Comparison of ENCODE assay signal across 8 mouse cellular contexts in the genomic region with DNA sequence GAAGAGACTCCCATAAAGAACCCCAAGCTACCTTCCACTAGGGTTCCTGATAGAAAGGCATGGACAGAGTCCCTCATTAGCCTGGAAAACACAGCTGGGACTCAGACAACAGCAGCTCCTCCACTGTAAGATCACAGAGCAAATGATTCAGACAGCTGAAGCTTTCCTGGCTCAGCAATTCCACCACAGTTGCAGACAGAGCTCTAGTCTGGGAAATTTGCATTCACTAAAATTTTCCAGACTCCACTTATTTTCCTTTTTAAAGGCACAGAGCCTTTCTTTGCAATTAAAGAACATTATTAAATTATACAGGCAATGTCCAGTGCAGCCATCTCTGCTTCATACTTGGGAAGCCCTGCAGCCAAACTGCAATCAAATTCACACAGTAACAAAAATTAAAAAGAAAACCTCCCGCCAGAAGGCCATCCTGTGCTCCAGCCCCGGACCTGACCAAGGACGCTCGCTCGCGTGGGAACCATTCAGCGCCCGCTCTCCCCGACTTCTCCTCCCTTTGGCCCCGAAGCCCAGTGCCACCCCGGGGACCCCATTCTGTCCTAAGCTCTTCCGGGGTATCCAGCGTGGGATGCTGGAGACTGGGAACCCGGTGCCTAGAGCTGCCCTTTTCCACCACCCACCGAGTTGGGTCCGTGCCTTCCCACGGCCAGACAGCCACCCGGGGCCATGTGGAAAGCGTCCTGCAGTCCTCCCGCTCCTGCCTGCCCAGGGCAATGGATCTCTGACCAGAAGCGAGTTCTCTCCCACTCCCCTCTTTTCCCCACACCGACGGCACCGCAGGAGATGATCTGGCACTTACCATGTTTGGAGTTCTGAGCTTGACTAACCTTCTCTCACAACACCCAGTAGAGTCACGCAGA. TPM values are rescaled to one million over a fixed set of nuclear protein-coding genes. Genes with fewer than 3 reads are reported as not detected.
DNase-seq lines count a peak whose midpoint lies in the region; ATAC-seq and TF ChIP-seq lines count a peak whose summit lies in the region.
"Not testable (repeated sequence)": the region's sequence is repeated elsewhere in the genome, so short reads cannot be mapped to it uniquely, and the experiment has no call there.

No protein-coding gene starts in this region.

- TF ChIP-seq CTCF in E14TG2a.4 (conservative IDR thresholded peaks at IDR 0.05; ENCODE audit: low read length); small intestine, adult 2 months (IDR thresholded peaks at IDR 0.05; ENCODE audit: extremely low read depth, insufficient read length, insufficient replicate concordance, low read depth, low read length): not testable (repeated sequence)

- not testable (repeated sequence) for H3K27me3 ChIP-seq in E14TG2a.4 (ENCODE audit: insufficient read depth, low read length); forebrain, embryonic 12.5 days; heart, embryonic 15.5 days; limb, embryonic 15.5 days; midbrain, embryonic 12.5 days; small intestine, adult 2 months (ENCODE audit: control insufficient read depth, insufficient read depth, low read length)

- not testable (repeated sequence) for H3K4me1 ChIP-seq in E14TG2a.4 (replicated peaks; ENCODE audit: low read depth, low read length); forebrain, embryonic 12.5 days; heart, embryonic 15.5 days (replicated peaks); limb, embryonic 15.5 days; midbrain, embryonic 12.5 days; small intestine, adult 2 months (ENCODE audit: control insufficient read depth, insufficient read depth, insufficient read length, low read length)

- DNase-seq in cerebellum, adult 8-10 months: peak; percentile 34
- peak; percentile 59 for DNase-seq in kidney, adult 9 months

- 7% methylated on average over 25 of the region's 25 CpGs for WGBS in forebrain, embryonic 12.5 days
- WGBS in heart, embryonic 15.5 days: 5% methylated on average over 25 of the region's 25 CpGs
- 3% methylated on average over 25 of the region's 25 CpGs for WGBS in limb, embryonic 15.5 days
- WGBS in midbrain, embryonic 12.5 days: 5% methylated on average over 25 of the region's 25 CpGs
- WGBS in small intestine, adult 2 months: 2% methylated on average over 25 of the region's 25 CpGs

- not testable (repeated sequence) for H3K36me3 ChIP-seq in E14TG2a.4 (ENCODE audit: insufficient read depth, low read length); forebrain, embryonic 12.5 days (replicated peaks); heart, embryonic 15.5 days; limb, embryonic 15.5 days; midbrain, embryonic 12.5 days; small intestine, adult 2 months (ENCODE audit: control insufficient read depth, insufficient read depth, low read length)

- peak overlapping the region; percentile 46 for H3K4me2 ChIP-seq in forebrain, embryonic 12.5 days
- peak overlapping the region; percentile 55 for H3K4me2 ChIP-seq in heart, embryonic 15.5 days
- H3K4me2 ChIP-seq in limb, embryonic 15.5 days: peak overlapping the region; percentile 40
- H3K4me2 ChIP-seq in midbrain, embryonic 12.5 days (replicated peaks): peak overlapping the region; percentile 46

- peak overlapping the region; percentile 50 for H3K9ac ChIP-seq in forebrain, embryonic 12.5 days
- H3K9ac ChIP-seq in heart, embryonic 15.5 days: peak overlapping the region; percentile 48; the same call in 1 of the 2 replicates
- not testable (repeated sequence) for H3K9ac ChIP-seq in limb, embryonic 15.5 days
- peak overlapping the region; percentile 47; the same call in 1 of the 2 replicates for H3K9ac ChIP-seq in midbrain, embryonic 12.5 days (replicated peaks)

- H3K9me3 ChIP-seq in E14TG2a.4 (ENCODE audit: low read length); forebrain, embryonic 12.5 days; heart, embryonic 15.5 days (replicated peaks); limb, embryonic 15.5 days; midbrain, embryonic 12.5 days: not testable (repeated sequence)

- not testable (repeated sequence) for ATAC-seq in forebrain, embryonic 12.5 days (ENCODE audit: low FRiP score); heart, embryonic 15.5 days (replicated peaks; ENCODE audit: insufficient number of reproducible peaks, insufficient read depth, low FRiP score, low read depth); limb, embryonic 15.5 days (ENCODE audit: insufficient number of reproducible peaks, low FRiP score, low TSS enrichment, low read depth); midbrain, embryonic 12.5 days (ENCODE audit: low FRiP score, low read depth)

- TF ChIP-seq POLR2A in small intestine, adult 2 months (IDR thresholded peaks at IDR 0.05; ENCODE audit: low read depth, low read length): not testable (repeated sequence)

- peak overlapping the region; percentile 81 for H3K4me3 ChIP-seq in E14TG2a.4 (replicated peaks; ENCODE audit: low read length)
- peak overlapping the region; percentile 45 for H3K4me3 ChIP-seq in forebrain, embryonic 12.5 days (replicated peaks)
- H3K4me3 ChIP-seq in heart, embryonic 15.5 days: peak overlapping the region; percentile 58
- H3K4me3 ChIP-seq in limb, embryonic 15.5 days: peak overlapping the region; percentile 47
- peak overlapping the region; percentile 46 for H3K4me3 ChIP-seq in midbrain, embryonic 12.5 days
- peak overlapping the region; percentile 75 for H3K4me3 ChIP-seq in small intestine, adult 2 months (ENCODE audit: low read depth, low read length)

- H3K27ac ChIP-seq in forebrain, embryonic 12.5 days; heart, embryonic 15.5 days; limb, embryonic 15.5 days; midbrain, embryonic 12.5 days (replicated peaks); small intestine, adult 2 months (ENCODE audit: insufficient read depth, low read depth, low read length): not testable (repeated sequence)

RNA-seq across cellular contexts. Expression of a gene that starts 0.5 kb away (rescaled TPM):
- polyA plus RNA-seq in forebrain, embryonic 12.5 days (2016; fragmentation: Nextera tagmentation; extraction: Ambion mirVana): 5.9 and 6.2 TPM in 2 replicates
- 4.7 and 5.0 TPM in 2 replicates for polyA plus RNA-seq in heart, embryonic 15.5 days (2015; fragmentation: Nextera tagmentation; extraction: Ambion mirVana)
- 3.9 and 6.1 TPM in 2 replicates for polyA plus RNA-seq in limb, embryonic 15.5 days (2015; fragmentation: Nextera tagmentation; extraction: Ambion mirVana)
- polyA plus RNA-seq in midbrain, embryonic 12.5 days (2016; fragmentation: Nextera tagmentation; extraction: Ambion mirVana): 4.0 and 5.5 TPM in 2 replicates
- not detected in 2 replicates for polyA plus RNA-seq in small intestine, adult 2 months (2012; rRNA removed)

RNA-seq across cellular contexts. Expression of a gene that starts 34.3 kb away (rescaled TPM):
- polyA plus RNA-seq in forebrain, embryonic 12.5 days (2016; fragmentation: Nextera tagmentation; extraction: Ambion mirVana): 1.1 and 1.4 TPM in 2 replicates
- 0.53 and 0.60 TPM in 2 replicates for polyA plus RNA-seq in heart, embryonic 15.5 days (2015; fragmentation: Nextera tagmentation; extraction: Ambion mirVana)
- polyA plus RNA-seq in limb, embryonic 15.5 days (2015; fragmentation: Nextera tagmentation; extraction: Ambion mirVana): 0.60 and 0.84 TPM in 2 replicates
- polyA plus RNA-seq in midbrain, embryonic 12.5 days (2016; fragmentation: Nextera tagmentation; extraction: Ambion mirVana): 0.83 and 0.92 TPM in 2 replicates
- 0.03 TPM in 1 of 2 replicates, not detected in the other for polyA plus RNA-seq in small intestine, adult 2 months (2012; rRNA removed)
